Mouse (Mus musculus) neural tube, embryonic 13.5 days (tissue): ENCODE data around the gene H3f3b. TPM values are rescaled to one million over a fixed set of nuclear protein-coding genes. Genes with fewer than 3 reads are reported as not detected.

Experiments used
- ATAC-seq: fragments of 200-750 bp; cut with Nextera tagmentation; 2 replicates; pipeline ENCODE4 v1.8.0; 2017; ENCODE audit warnings: low read depth, mild to moderate bottlenecking, moderate TSS enrichment, moderate library complexity
- H3K27ac ChIP-seq: fragments of 300-500 bp; sonication (generic); replicated peaks from 2 replicates; pipeline ENCODE4 v1.5.1; 2015; ENCODE audit warnings: moderate library complexity, mild to moderate bottlenecking, inconsistent platforms
- H3K27me3 ChIP-seq: fragments of 300-500 bp; sonication (generic); 2 replicates; pipeline ENCODE4 v1.6.1; 2015; ENCODE audit warnings: mild to moderate bottlenecking, inconsistent platforms
- H3K36me3 ChIP-seq: fragments of 300-500 bp; sonication (generic); 2 replicates; pipeline ENCODE4 v1.6.1; 2015; ENCODE audit warnings: mild to moderate bottlenecking, inconsistent platforms
- H3K4me1 ChIP-seq: fragments of 300-500 bp; sonication (generic); replicated peaks from 2 replicates; pipeline ENCODE4 v1.6.1; 2015; ENCODE audit warnings: inconsistent platforms
- H3K4me2 ChIP-seq: fragments of 300-500 bp; sonication (generic); 2 replicates; pipeline ENCODE4 v1.6.1; 2015; ENCODE audit warnings: inconsistent platforms, mild to moderate bottlenecking, moderate library complexity
- H3K4me3 ChIP-seq: fragments of 300-500 bp; sonication (generic); 2 replicates; pipeline ENCODE4 v1.5.1; 2015; ENCODE audit warnings: mild to moderate bottlenecking, inconsistent platforms
- H3K9ac ChIP-seq: fragments of 300-500 bp; sonication (generic); 2 replicates; pipeline ENCODE4 v1.6.1; 2015; ENCODE audit warnings: moderate library complexity, mild to moderate bottlenecking, inconsistent platforms
- H3K9me3 ChIP-seq: fragments of 300-500 bp; sonication (generic); 2 replicates; pipeline ENCODE4 v1.6.1; 2016; ENCODE audit warnings: inconsistent platforms
- WGBS: fragments of 180-500 bp; shearing (Covaris S2); methylation state at CpG from one replicate; pipeline ENCODE4 v1.1.7; 2015; 5-methylcytosine and 5-hydroxymethylcytosine counted together
- polyA plus RNA-seq: library from polyadenylated mRNA; unstranded; fragments of >200 nt; fragmentation: Nextera tagmentation; extraction: Ambion mirVana; gene quantifications from 2 replicates; pipeline ENCODE4 v1.2.1, GENCODE M21; 2015

H3f3b gene
- polyA plus RNA-seq, result 2,165 and 2,421 TPM in 2 replicates

- peaks cover 4% of the 10 kb centered on the region; the same call in 1 of the 2 replicates for H3K36me3 ChIP-seq
- 81% methylated on average over 4 of the region's 4 CpGs for WGBS
- peaks cover 26% of the 10 kb centered on the region for H3K4me1 ChIP-seq
- no peak within 1 kb of the TSS for H3K4me3 ChIP-seq
- no peak within 1 kb of the TSS for H3K4me2 ChIP-seq
- no peak for ATAC-seq
- no peak within 1 kb of the TSS for H3K27ac ChIP-seq
- no peaks in the 10 kb centered on the region for H3K9me3 ChIP-seq
- H3K9ac ChIP-seq, result no peak within 1 kb of the TSS
- H3K27me3 ChIP-seq, result no peaks in the 10 kb centered on the region
Observed at GRCm38 (mm10) chr11:116027756-116028155, at the start of gene H3f3b. H3f3b (minus strand) TSS chr11:116027962.

- WGBS, result 79% methylated on average over 7 of the region's 7 CpGs
- H3K36me3 ChIP-seq, result peaks cover 33% of the 10 kb centered on the region
Observed at GRCm38 (mm10) chr11:116076836-116077235, 49.1 kb upstream of the H3f3b start.

GRCm38 (mm10) chr11:116076266-116076540 is 48.4 kb upstream of the H3f3b start:
- Histone ChIP-seq H3K9me3 (no peaks in the 10 kb centered on the region), H3K27ac (no peak overlapping the region), H3K4me1 (peaks cover 23% of the 10 kb centered on the region), H3K27me3 (no peaks in the 10 kb centered on the region), H3K4me3 (no peak overlapping the region), H3K9ac (no peak overlapping the region), H3K4me2 (no peak overlapping the region), H3K36me3 (peaks cover 26% of the 10 kb centered on the region)
- WGBS, result 73% methylated on average over 7 of the region's 7 CpGs
- no peak for ATAC-seq

More at GRCm38 (mm10) chr11:116076836-116077235, 49.1 kb upstream of the H3f3b start:
- no peak for ATAC-seq
- Histone ChIP-seq H3K27me3 (no peaks in the 10 kb centered on the region), H3K4me2 (no peak overlapping the region), H3K9me3 (no peaks in the 10 kb centered on the region), H3K4me3 (no peak overlapping the region), H3K27ac (no peak overlapping the region), H3K4me1 (peaks cover 23% of the 10 kb centered on the region), H3K9ac (no peak overlapping the region)

GRCm38 (mm10) chr11:116075539-116076265 is 47.9 kb upstream of the H3f3b start:
- H3K9me3 ChIP-seq, result no peaks in the 10 kb centered on the region
- H3K9ac ChIP-seq, result no peak overlapping the region
- WGBS, result 55% methylated on average over 20 of the region's 20 CpGs
- no peak overlapping the region for H3K4me2 ChIP-seq
- H3K4me1 ChIP-seq, result peaks cover 23% of the 10 kb centered on the region
- no peak overlapping the region for H3K4me3 ChIP-seq
- no peak overlapping the region for H3K27ac ChIP-seq
- H3K27me3 ChIP-seq, result no peaks in the 10 kb centered on the region
- H3K36me3 ChIP-seq, result peaks cover 21% of the 10 kb centered on the region
- ATAC-seq, result no peak

GRCm38 (mm10) chr11:116074436-116074991 is 46.8 kb upstream of the H3f3b start:
- Histone ChIP-seq H3K4me1 (peaks cover 23% of the 10 kb centered on the region), H3K9me3 (no peaks in the 10 kb centered on the region), H3K27me3 (no peaks in the 10 kb centered on the region), H3K4me3 (no peak overlapping the region), H3K27ac (no peak overlapping the region), H3K36me3 (peaks cover 9% of the 10 kb centered on the region), H3K9ac (no peak overlapping the region), H3K4me2 (no peak overlapping the region)
- no peak for ATAC-seq
- WGBS, result 66% methylated on average over 7 of the region's 7 CpGs

DNA sequence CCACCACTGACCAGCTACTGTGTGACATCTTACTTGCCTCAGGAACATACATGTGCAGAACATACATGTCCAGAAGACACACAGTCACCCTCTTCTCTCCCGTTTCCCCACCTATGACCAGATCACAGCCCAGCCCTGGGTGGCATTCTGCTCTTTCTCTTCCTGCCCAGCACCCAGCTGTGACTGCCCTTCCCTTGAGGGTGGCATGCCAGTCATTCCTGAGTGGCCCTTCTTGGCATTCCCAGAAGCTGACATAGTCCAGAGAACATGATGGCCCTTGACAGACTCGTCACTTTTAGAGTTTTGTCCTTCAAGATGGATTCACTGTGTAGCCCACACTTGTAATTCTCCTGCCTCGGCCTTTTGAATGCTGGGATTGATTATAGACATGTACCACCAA is 44.8 kb upstream of the H3f3b start:
- H3K4me3 ChIP-seq, result no peak overlapping the region
- no peak for ATAC-seq
- H3K9ac ChIP-seq, result no peak overlapping the region
- no peaks in the 10 kb centered on the region for H3K27me3 ChIP-seq
- no peaks in the 10 kb centered on the region for H3K9me3 ChIP-seq
- 86% methylated on average over 3 of the region's 3 CpGs for WGBS
- H3K4me1 ChIP-seq, result peaks cover 7% of the 10 kb centered on the region; the same call in 1 of the 2 replicates
- H3K36me3 ChIP-seq, result no peaks in the 10 kb centered on the region
- H3K27ac ChIP-seq, result no peak overlapping the region
- H3K4me2 ChIP-seq, result no peak overlapping the region

DNA sequence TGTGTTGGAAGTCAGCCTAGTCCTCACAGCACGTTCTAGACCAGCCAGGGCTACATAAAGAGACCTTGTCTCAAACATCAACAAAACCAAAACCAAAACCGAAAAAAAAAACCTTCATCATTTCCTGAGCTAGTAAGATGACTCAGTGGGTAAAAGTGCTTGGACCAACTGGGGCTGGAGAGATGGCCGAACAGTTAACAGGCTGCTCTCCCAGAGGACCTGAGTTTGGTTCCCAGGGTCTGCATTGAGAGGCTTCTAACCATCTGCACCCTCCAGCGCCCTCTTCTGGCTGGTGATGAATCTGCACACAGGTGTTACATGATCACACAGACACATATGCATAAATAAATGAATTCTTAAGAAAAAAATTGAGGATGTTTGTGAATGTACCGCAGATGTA is 43.7 kb upstream of the H3f3b start:
- no peak for ATAC-seq

GRCm38 (mm10) chr11:116065345-116065744 is 37.6 kb upstream of the H3f3b start:
- no peak overlapping the region for H3K4me3 ChIP-seq
- H3K4me1 ChIP-seq, result no peaks in the 10 kb centered on the region
- H3K27me3 ChIP-seq, result no peaks in the 10 kb centered on the region
- no peak overlapping the region for H3K9ac ChIP-seq
- H3K9me3 ChIP-seq, result no peaks in the 10 kb centered on the region
- no peak overlapping the region for H3K27ac ChIP-seq
- H3K36me3 ChIP-seq, result peaks cover 30% of the 10 kb centered on the region
- WGBS, result 84% methylated on average over 12 of the region's 12 CpGs
- no peak for ATAC-seq
- H3K4me2 ChIP-seq, result no peak overlapping the region

More for the DNA sequence above, 43.7 kb upstream of the H3f3b start:
- 61% methylated on average over 5 of the region's 5 CpGs for WGBS
- H3K9ac ChIP-seq, result no peak overlapping the region
- no peaks in the 10 kb centered on the region for H3K9me3 ChIP-seq
- no peaks in the 10 kb centered on the region for H3K36me3 ChIP-seq
- H3K4me3 ChIP-seq, result no peak overlapping the region
- no peak overlapping the region for H3K4me2 ChIP-seq
- no peak overlapping the region for H3K27ac ChIP-seq
- H3K27me3 ChIP-seq, result no peaks in the 10 kb centered on the region
- no peaks in the 10 kb centered on the region for H3K4me1 ChIP-seq

DNA sequence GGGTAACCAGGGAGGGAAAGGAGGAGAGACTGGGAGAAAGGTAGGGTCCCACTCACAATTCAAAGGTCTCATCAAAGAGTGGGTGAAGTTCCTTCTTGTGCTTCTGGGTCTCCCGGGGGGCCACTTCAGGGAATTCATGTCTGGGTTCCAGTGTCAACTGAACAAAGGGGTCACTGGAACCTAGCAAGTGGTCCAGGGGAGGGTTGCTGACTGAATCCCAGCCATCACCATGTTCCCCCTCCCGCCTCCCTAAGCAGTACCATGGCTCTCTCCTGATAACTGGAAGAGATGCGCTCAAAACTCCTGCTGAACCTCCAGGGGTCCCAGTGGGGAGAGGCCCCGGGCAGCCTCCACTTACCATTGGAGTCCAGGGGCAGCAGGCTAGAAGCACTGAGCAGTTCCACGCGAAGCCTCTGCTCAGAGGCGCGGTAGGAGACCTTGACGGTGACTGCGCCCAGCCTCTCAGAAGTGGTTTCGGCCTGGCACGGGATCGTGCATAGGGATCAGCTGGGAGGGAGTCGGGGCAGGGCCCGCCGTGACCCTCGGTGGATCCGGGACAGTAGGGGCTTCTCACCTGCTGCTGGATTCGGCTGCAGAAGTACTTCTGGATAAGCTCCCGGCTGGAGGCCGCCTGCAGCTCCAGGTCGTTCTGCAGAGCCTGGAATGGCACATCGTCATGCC is 36.6 kb upstream of the H3f3b start:
- Histone ChIP-seq H3K4me1 (no peaks in the 10 kb centered on the region), H3K36me3 (peaks cover 40% of the 10 kb centered on the region), H3K9ac (no peak overlapping the region), H3K27me3 (no peaks in the 10 kb centered on the region), H3K4me2 (no peak overlapping the region), H3K4me3 (no peak overlapping the region), H3K27ac (no peak overlapping the region), H3K9me3 (no peaks in the 10 kb centered on the region)
- WGBS, result 66% methylated on average over 23 of the region's 23 CpGs
- no peak for ATAC-seq

DNA sequence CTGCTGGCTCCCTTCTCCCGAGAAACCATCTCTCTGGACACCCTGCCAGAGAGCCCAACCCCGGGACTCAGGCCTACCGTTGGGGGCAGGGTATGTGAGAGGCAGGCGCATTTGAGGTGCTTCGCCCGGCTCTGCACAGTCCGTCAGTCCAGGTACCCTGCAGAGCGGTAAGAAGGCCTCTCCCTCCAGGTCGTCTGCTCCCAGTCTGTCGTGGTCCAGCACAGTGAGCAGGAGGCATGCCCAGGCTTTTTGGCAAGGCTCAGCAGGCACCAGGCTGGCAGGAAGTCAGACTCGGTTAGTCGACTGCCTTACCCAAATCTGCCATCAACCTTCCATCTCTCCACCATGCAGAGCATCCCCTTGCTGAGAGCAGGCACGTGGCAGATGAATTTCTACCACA is 35.8 kb upstream of the H3f3b start:
- no peaks in the 10 kb centered on the region for H3K9me3 ChIP-seq
- no peak overlapping the region for H3K4me3 ChIP-seq
- no peak overlapping the region for H3K27ac ChIP-seq
- ATAC-seq, result no peak
- H3K9ac ChIP-seq, result no peak overlapping the region
- H3K27me3 ChIP-seq, result no peaks in the 10 kb centered on the region
- no peak overlapping the region for H3K4me2 ChIP-seq
- 62% methylated on average over 13 of the region's 13 CpGs for WGBS
- peaks cover 48% of the 10 kb centered on the region for H3K36me3 ChIP-seq
- H3K4me1 ChIP-seq, result no peaks in the 10 kb centered on the region

- peaks cover 58% of the 10 kb centered on the region for H3K36me3 ChIP-seq
Observed at GRCm38 (mm10) chr11:116062521-116062920, 34.8 kb upstream of the H3f3b start.

GRCm38 (mm10) chr11:116061641-116062415 is 34.1 kb upstream of the H3f3b start:
- Histone ChIP-seq H3K27me3 (no peaks in the 10 kb centered on the region), H3K9ac (no peak overlapping the region), H3K27ac (no peak overlapping the region), H3K4me1 (no peaks in the 10 kb centered on the region), H3K4me2 (no peak overlapping the region), H3K9me3 (no peaks in the 10 kb centered on the region), H3K4me3 (no peak overlapping the region), H3K36me3 (peaks cover 65% of the 10 kb centered on the region)
- 88% methylated on average over 13 of the region's 13 CpGs for WGBS
- no peak for ATAC-seq

More at GRCm38 (mm10) chr11:116062521-116062920, 34.8 kb upstream of the H3f3b start:
- Histone ChIP-seq H3K4me2 (no peak overlapping the region), H3K9ac (no peak overlapping the region), H3K4me3 (no peak overlapping the region), H3K27ac (no peak overlapping the region), H3K9me3 (no peaks in the 10 kb centered on the region), H3K27me3 (no peaks in the 10 kb centered on the region), H3K4me1 (no peaks in the 10 kb centered on the region)
- WGBS, result 58% methylated on average over 8 of the region's 8 CpGs
- no peak for ATAC-seq
